Mouse (Mus musculus) liver, embryonic 16.5 days (tissue): ENCODE data around the gene Cerkl. TPM values are rescaled to one million over a fixed set of nuclear protein-coding genes. Genes with fewer than 3 reads are reported as not detected.

Experiments used
- ATAC-seq: fragments of 200-750 bp; cut with Nextera tagmentation; 2 replicates; pipeline ENCODE4 v1.8.0; 2017; ENCODE audit warnings: low read depth, mild to moderate bottlenecking, moderate number of reproducible peaks, moderate library complexity
- H3K27ac ChIP-seq: fragments of 300-500 bp; sonication (generic); 2 replicates; pipeline ENCODE4 v1.5.1; 2014; ENCODE audit warnings: mild to moderate bottlenecking, low read length
- H3K27me3 ChIP-seq: fragments of 300-500 bp; sonication (generic); 2 replicates; pipeline ENCODE4 v1.6.1; 2014; ENCODE audit warnings: low read depth, low read length, mixed read lengths; ENCODE audit not compliant: control insufficient read depth, insufficient read depth
- H3K36me3 ChIP-seq: fragments of 300-500 bp; sonication (generic); 2 replicates; pipeline ENCODE4 v1.6.1; 2014; ENCODE audit warnings: mild to moderate bottlenecking; ENCODE audit not compliant: control insufficient read depth, insufficient read depth
- H3K4me1 ChIP-seq: fragments of 300-500 bp; sonication (generic); 2 replicates; pipeline ENCODE4 v1.6.1; 2014; ENCODE audit warnings: low read depth, low read length, mixed read lengths; ENCODE audit not compliant: control insufficient read depth
- H3K4me2 ChIP-seq: fragments of 300-500 bp; sonication (generic); 2 replicates; pipeline ENCODE4 v1.6.1; 2014; ENCODE audit warnings: low read depth, low read length, mixed read lengths
- H3K4me3 ChIP-seq: fragments of 300-500 bp; sonication (generic); 2 replicates; pipeline ENCODE4 v1.5.1; 2014; ENCODE audit warnings: low read depth, mild to moderate bottlenecking, low read length
- H3K9ac ChIP-seq: fragments of 300-500 bp; sonication (generic); 2 replicates; pipeline ENCODE4 v1.6.1; 2014; ENCODE audit warnings: low read depth, low read length
- H3K9me3 ChIP-seq: fragments of 300-500 bp; sonication (generic); replicated peaks from 2 replicates; pipeline ENCODE4 v1.6.1; 2016; ENCODE audit warnings: low read length; ENCODE audit not compliant: control insufficient read depth
- WGBS: fragments of 180-500 bp; shearing (Covaris S2); extraction: QIAGEN DNeasy Blood & Tissue Kit; methylation state at CpG from one replicate; pipeline ENCODE4 v1.1.7; 2014; ENCODE audit not compliant: insufficient replicate concordance; 5-methylcytosine and 5-hydroxymethylcytosine counted together
- polyA plus RNA-seq: library from polyadenylated mRNA; unstranded; fragments of >200 nt; fragmentation: Nextera tagmentation; extraction: Ambion mirVana; gene quantifications from 2 replicates; pipeline ENCODE4 v1.2.1, GENCODE M21; 2015

Gene Cerkl
- polyA plus RNA-seq, 1 experiment from 2014 or later, result 5.0 TPM

DNA sequence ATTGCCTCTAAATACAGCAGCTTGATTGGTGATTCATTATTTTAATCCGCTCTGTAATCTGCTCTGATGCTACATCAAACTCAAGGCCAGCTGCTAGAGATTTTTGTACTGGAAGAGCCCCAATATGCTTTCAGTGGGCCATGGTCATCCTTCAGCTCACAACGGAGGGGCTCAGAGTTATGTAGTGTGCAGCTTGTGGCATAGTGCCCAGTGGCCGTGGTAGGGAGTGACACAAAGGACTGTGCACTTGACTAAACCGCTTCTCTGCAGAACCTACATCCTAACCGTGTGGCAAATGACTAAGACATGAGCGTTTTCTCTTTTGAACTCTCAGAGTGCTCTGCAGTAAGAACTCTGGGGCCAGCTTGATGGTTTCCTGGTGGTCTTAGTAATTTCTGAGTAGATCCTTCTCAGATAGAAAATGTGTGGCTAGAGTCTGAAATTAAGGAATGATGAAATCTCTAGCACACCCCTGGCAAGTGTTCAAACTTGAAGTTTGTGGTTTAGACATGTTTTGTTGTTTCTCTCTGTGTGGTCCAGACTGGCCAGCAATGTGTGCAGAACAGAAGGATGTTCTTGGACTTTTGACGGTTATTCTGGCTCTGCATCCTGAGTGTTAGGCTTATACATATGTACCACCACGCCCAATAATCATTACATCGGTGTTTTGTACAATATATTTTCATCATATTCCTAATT, 140.3 kb downstream of the Cerkl start:
- Histone ChIP-seq H3K9ac (no peak overlapping the region), H3K4me2 (no peak overlapping the region), H3K4me3 (no peak overlapping the region), H3K9me3 (no peaks in the 10 kb centered on the region), H3K36me3 (peaks cover 73% of the 10 kb centered on the region), H3K27ac (no peak overlapping the region), H3K27me3 (no peaks in the 10 kb centered on the region), H3K4me1 (no peaks in the 10 kb centered on the region)
- WGBS, result 90% methylated on average over 9 of the region's 9 CpGs
- ATAC-seq, result no peak

DNA sequence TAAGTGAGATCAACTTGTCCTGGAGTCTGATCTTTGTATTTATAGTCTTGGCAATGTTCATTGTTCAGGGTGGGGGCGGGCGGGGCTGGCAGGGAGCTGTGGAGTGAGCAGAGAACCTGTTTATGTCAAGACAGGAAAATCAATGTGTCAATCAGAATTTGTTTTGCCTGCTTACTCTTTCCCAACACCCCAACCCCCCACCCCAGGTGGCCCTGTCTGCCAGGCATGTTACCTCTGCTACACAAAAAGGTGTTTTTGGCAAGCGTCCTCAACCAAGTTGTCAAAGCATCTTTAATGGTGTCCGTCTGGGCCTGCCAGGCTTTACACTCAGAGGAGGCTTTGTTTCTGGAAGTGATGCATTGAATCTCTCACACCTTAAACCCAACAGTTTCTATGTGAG, 141.5 kb downstream of the Cerkl start:
- no peak for ATAC-seq
- Histone ChIP-seq H3K4me2 (no peak overlapping the region), H3K36me3 (peaks cover 74% of the 10 kb centered on the region), H3K27me3 (no peaks in the 10 kb centered on the region), H3K9ac (no peak overlapping the region), H3K4me3 (no peak overlapping the region), H3K9me3 (no peaks in the 10 kb centered on the region), H3K4me1 (no peaks in the 10 kb centered on the region), H3K27ac (no peak overlapping the region)
- WGBS, result 88% methylated on average over 4 of the region's 4 CpGs

DNA sequence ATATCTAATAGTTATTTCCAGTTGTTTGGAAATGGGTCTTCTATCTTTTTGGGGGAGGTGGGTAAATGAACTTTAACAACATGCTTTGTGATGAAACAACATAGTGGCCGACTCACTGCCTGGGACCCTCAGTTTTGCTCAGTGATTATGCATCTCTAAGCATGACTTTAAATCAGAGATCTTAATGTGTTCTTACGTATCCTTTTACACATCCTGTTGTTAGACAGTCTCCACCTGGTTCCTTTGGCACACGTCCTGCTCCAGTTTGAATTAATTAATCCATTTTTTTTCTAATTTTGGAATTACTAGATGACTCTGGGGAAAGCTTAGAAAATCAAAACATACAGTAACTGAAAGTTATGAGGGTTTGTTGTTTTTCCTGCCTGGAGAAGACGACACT, 144.1 kb downstream of the Cerkl start:
- H3K9ac ChIP-seq, result no peak overlapping the region
- 84% methylated on average over 4 of the region's 4 CpGs for WGBS
- no peak overlapping the region for H3K4me2 ChIP-seq
- H3K36me3 ChIP-seq, result peaks cover 76% of the 10 kb centered on the region
- H3K4me1 ChIP-seq, result no peaks in the 10 kb centered on the region
- H3K9me3 ChIP-seq, result no peaks in the 10 kb centered on the region
- no peaks in the 10 kb centered on the region for H3K27me3 ChIP-seq
- no peak for ATAC-seq
- no peak overlapping the region for H3K4me3 ChIP-seq
- no peak overlapping the region for H3K27ac ChIP-seq

DNA sequence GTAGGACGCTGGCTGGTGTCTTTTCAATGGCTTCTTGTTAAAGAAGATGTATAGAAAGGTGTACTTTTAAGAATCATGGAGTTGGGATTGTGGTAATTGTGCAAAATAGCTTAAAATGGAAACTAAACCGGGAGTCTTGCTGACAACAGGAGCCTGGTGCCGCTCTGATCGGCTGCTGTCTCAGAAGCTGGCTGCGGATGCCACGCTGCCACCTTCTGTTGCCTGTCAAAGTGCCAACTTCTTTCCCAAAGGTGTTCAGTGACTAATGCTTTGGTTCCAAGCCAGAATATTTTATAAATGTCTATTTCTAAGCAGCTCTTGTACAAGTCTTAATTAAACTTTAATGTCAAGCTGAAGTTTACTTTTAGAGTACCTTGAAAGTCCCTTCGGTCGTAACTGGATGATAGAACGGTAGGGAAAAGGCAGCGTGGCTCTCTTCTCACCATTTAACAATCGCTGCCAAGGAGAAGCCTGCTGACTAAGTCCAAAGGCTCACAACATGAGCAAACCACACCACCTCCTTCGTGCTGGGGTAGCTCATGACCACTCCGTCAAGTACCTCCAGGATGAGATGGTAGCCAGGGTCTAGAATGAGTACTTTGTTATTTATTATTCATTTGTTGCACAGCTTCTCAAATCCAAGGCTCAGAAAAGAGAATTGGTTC, 147.0 kb downstream of the Cerkl start:
- H3K4me3 ChIP-seq, result no peak overlapping the region
- H3K9ac ChIP-seq, result no peak overlapping the region
- no peaks in the 10 kb centered on the region for H3K4me1 ChIP-seq
- no peak overlapping the region for H3K4me2 ChIP-seq
- H3K36me3 ChIP-seq, result peaks cover 61% of the 10 kb centered on the region
- WGBS, result 95% methylated on average over 13 of the region's 13 CpGs
- no peak overlapping the region for H3K27ac ChIP-seq
- ATAC-seq, result no peak
- H3K9me3 ChIP-seq, result no peaks in the 10 kb centered on the region
- H3K27me3 ChIP-seq, result no peaks in the 10 kb centered on the region

DNA sequence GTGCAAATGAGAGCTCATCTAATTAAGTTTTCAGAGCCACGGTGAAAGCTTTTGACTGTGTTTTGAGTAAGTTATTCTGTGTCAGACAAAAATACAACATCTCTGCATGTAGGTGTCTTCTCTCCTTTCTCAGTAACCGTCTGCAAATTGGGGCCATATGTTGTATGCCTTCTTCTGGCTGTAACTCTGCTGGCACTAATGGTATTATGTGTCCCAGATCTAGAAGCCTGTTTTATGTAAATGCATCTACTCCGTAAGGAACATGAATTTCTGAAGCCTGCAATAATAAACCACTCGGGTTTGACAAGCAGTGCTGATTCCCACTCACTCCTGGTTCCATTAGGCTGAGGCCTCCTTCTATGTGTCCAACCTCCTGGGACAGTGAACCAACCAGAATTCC, 149.0 kb downstream of the Cerkl start:
- peaks cover 59% of the 10 kb centered on the region for H3K36me3 ChIP-seq
- no peak for ATAC-seq

DNA sequence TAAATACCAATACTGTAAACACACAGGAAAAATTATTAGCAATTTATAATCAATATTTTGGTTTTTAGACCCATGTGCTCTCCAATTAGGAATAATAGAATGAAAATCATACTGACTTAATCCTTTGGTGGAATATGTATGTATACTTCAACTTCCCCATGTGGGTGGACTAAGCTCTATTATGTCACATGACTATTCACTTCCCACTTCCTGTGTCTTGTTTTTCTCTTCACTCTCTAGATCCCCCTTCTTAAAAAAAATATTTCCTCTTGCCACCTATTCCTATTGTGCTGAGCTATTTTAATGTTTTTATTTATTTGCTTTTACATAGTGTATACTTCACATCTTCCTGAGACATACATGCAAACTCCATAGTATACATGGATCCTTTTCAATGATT, 154.2 kb downstream of the Cerkl start:
- H3K36me3 ChIP-seq, result peaks cover 32% of the 10 kb centered on the region
- H3K27ac ChIP-seq, result no peak overlapping the region
- ATAC-seq, result no peak

More for the DNA sequence above, 149.0 kb downstream of the Cerkl start:
- Histone ChIP-seq H3K27ac (no peak overlapping the region), H3K4me1 (no peaks in the 10 kb centered on the region), H3K4me3 (no peak overlapping the region), H3K9me3 (no peaks in the 10 kb centered on the region), H3K9ac (no peak overlapping the region), H3K27me3 (no peaks in the 10 kb centered on the region), H3K4me2 (no peak overlapping the region)
- WGBS, result 88% methylated on average over 4 of the region's 4 CpGs

DNA sequence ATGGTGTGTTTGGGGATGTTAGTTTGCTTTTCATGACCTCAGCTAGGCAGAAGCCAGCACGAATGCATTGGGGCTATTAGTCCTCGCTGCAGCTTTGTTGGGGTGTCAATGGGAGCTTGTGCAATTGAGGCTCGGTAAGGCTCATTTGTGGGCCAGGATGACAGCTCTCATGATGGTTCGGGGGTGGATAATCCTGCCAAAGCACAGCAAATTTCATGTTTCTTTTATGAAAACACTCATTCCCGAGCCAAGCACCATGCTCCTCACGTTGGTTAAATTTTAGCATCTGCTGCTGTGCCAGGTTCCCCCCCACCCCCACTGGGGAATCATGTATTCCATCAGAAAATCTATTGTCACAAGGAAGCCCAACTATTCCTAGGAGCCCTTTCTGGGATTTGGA, 164.2 kb downstream of the Cerkl start:
- ATAC-seq, result no peak
- Histone ChIP-seq H3K9me3 (no peaks in the 10 kb centered on the region), H3K4me3 (no peak overlapping the region), H3K9ac (no peak overlapping the region), H3K27ac (no peak overlapping the region), H3K27me3 (no peaks in the 10 kb centered on the region), H3K4me1 (no peaks in the 10 kb centered on the region), H3K4me2 (no peak overlapping the region), H3K36me3 (peaks cover 68% of the 10 kb centered on the region)
- WGBS, result 82% methylated on average over 6 of the region's 6 CpGs

More for the DNA sequence above, 154.2 kb downstream of the Cerkl start:
- Histone ChIP-seq H3K27me3 (no peaks in the 10 kb centered on the region), H3K4me1 (no peaks in the 10 kb centered on the region), H3K4me3 (no peak overlapping the region), H3K9me3 (no peaks in the 10 kb centered on the region), H3K9ac (no peak overlapping the region), H3K4me2 (no peak overlapping the region)

DNA sequence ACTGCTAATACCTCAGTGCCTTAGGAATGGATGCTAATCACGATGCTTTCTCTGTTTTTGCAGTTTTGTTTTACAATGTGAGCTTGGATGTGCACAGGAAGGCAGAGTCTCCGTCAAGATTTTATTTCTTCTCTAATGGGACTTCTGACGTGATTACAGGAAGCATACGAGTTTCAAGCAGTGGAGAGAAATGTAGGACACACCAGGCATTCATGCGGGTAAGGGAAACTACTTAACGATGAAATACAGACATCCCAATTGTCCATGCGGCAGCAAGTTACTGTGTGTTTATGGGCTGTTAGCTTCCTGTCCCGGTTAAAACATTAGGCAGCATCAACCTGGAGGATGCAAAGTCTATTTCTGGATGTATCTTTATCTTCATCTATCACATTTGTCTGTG, 164.7 kb downstream of the Cerkl start:
- Histone ChIP-seq H3K27ac (no peak overlapping the region), H3K4me2 (no peak overlapping the region), H3K9ac (no peak overlapping the region), H3K36me3 (peaks cover 69% of the 10 kb centered on the region), H3K4me1 (no peaks in the 10 kb centered on the region), H3K9me3 (no peaks in the 10 kb centered on the region), H3K27me3 (no peaks in the 10 kb centered on the region), H3K4me3 (no peak overlapping the region)
- ATAC-seq, result no peak
- WGBS, result 87% methylated on average over 8 of the region's 8 CpGs

DNA sequence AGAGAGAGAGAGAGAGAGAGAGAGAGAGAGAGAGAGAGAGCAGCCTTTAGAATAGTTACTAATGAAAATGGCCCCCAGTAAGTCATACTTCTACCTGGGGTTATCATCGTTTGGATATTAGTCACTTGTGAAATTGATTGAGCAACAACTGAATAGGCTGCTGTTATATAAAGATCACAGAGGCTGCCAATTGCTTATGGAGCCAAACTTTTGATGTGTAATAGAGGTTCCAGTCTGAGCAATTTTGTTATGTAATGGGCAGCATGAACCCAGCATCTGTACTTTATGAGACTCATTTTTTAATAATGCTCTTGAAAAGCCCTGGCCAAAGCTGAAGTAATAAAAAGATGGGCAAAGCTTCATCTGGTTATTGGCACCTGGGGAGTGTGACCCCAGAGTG, 166.4 kb downstream of the Cerkl start:
- no peak overlapping the region for H3K9ac ChIP-seq
- H3K27me3 ChIP-seq, result no peaks in the 10 kb centered on the region
- no peak overlapping the region for H3K27ac ChIP-seq
- no peak overlapping the region for H3K4me2 ChIP-seq
- H3K36me3 ChIP-seq, result peaks cover 73% of the 10 kb centered on the region
- 68% methylated on average over 1 of the region's 1 CpGs for WGBS
- no peaks in the 10 kb centered on the region for H3K9me3 ChIP-seq
- ATAC-seq, result no peak
- no peaks in the 10 kb centered on the region for H3K4me1 ChIP-seq
- no peak overlapping the region for H3K4me3 ChIP-seq
